Mouse (Mus musculus) ovary, postnatal 14 days (tissue): Measurements from ENCODE around the gene Gm48552.

Source experiments
- DNase-seq: peaks from one replicate; pipeline ENCODE4 v3.0.0; 2022; ENCODE audit warnings: low spot score

Gm48552 gene

DNA sequence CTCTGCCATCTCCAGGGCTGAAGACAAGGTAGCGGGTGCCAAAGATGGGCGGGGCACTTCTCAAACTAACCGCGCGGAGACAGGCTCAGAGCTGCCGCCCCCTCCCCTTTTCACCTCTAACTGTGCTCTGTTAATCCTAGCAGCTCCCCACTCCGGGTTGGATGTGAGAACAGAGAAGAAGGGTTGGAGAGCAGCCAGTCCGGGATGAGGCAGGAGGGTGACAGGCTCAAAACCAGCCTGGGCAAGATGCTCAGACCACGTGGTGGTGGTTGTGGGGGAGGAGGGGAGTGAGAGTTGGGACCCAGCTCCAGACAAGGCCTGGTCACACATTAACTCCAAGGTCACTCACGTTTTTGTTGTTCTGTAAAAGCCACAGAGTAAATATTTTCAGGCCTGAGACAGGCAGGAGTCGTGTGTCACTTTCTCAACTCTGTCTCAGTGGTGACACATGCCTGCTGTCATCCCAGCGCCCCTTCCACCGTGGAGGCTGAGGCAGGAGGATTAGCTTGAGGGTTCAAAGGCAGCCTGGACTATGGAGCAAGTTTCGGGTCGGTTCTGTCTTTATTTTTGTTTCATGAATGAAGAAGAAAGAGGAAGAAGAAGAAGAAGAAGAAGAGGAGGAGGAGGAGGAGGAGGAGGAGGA, 42.8 kb downstream of the Gm48552 start:
- DNase-seq, result peak; percentile 22

DNA sequence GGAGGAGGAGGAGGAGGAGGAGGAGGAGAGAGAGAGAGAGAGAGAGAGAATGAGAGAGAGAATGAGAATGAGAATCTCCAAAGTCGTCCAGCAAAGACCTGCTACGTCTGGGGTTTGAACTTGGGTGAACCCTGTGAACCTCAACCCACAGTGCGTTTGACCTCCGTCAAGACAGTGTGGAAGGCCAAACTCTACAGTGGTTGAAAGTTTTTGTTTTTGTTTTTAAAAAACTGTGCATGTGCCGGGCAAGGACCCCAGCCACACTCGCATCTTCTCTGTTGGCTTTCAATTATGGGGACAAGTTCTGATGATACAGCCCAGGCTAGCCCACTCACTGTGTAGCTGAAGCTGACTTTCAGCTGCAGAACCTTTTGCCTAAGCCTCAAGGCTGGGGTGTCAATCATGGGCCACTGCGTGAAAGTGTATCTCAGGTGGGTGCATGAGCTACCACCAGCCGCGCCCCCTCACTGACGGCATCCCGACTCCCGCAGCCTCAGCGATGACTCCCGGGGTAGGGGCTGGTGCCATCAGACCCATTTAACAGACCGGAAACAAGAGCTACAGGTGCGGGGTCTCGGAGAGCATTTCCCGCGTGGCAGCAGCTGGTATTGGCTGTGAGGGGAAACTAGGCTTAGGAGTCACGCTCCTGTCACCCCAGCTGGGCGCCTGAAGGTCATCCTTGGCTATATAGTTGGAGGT, 43.5 kb downstream of the Gm48552 start:
- DNase-seq, result no peak

DNA sequence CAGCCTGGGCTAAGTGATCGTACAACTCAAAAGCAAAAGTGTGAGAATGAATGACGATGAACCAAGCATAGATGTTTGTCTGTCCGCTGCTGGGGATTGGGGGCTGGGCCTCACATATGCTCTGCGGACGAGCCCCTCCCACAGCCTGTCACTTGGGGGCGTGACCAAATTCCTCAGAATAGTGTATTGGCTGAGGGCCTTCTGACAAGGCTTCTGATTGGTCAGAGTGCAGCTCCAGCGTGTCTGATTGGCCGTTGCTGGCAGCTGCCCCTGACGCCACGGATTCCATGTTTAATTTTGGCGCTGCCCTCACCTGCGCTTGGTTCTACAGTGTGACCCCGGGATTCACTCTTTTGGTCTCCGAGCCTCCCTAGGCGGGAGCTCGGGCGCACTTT, 44.1 kb downstream of the Gm48552 start:
- peak; percentile 84 for DNase-seq

DNA sequence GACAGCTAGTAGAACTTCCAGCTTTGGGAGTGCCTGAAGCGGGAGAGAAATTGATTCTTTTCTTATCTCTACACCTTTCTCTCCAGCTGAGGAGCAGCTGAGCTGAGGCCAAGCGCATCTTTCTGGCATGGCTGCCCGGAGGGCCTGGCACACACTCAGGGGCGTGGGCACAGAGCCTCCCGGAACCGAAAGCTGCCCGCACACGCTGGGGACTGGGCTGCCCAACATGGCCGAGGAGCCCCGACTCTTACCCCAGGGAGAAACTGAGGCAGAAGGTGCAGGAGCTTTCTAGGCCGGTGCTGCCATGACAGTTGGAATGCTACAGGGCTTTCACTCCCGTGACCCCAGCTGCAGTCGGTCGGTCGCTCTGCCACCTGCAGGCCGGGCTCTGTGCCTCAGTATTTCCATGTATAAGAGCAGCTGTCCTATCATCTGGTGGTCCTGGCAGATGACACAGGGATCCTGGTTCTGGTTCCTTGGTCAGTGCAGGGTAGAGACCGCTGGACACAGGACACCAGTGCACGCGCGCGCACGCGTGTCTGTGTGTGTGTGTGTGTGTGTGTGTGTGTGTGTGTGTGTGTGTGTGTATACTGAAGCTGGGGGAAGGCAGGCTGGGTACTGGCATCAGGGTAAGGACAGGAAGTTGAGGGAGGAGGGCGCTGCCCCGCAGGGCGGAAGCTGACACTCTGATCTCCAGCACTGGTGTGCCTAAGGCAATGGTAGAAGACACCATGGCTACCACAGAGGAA, 44.9 kb downstream of the Gm48552 start:
- DNase-seq, result peak; percentile 30

DNA sequence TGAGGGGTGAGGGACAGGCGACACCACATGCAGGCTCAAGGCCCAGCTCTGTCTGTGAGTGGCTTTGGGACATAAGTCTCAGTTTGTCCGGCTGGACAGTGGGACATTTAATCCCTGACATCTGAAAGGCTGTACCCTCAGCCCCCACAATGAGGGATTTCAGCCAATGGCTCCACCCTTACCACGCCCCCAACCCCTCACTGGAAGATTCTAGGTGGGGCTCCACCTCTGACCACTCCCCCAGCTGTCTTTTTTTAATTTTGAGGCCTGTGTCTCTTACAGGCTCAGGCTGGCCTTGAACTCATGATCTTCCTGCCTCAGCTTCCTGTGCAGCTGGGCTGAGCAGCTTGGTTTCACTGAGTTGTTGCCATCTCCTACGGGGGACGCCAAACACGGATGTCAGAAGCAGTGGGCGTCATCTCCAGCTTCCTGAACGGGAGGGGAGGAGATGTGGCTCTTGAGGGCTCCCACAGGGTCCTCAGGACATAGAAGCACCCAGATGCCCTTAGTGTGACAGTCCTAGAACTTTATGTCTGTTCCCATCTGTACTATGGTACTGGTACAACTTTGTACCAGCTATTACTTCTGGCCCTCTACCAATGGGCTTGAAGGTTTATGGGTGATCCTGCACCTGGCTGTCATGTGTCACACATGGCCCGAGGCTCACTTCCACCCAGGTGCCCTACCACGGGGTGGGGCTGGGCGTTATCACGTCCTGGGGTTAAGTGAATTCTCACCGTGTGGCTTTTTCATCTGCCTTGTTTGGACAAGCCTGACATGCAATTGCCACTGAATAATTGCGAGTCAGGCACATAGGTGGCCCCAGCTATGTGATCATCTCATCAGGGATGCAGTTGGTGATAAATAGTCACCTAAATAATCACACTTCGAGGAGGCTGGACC, 45.8 kb downstream of the Gm48552 start:
- peak; percentile 7 for DNase-seq

DNA sequence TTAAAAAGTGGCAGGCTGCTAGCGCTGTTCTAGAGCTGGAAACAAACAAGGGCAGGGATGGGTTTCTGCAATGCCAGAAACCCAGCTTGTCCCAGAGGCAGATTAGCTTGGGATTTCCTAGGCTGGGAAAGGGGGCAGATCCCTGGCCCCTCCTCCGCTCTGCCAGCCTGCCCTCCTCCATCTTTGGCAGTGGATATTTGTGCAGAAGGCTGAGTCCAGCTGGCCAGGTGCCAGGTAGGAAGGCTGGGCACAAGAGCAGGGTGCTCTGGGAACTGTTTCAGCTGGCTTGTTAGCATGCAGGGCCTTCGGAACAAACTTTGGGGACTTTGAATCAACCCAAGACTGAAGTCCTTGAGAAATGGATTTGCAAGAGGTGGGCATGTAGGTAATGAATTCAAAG, 46.6 kb downstream of the Gm48552 start:
- DNase-seq, result no peak
